8 mouse cellular contexts compared by ENCODE assay signal in genomic region chr5:112324637-112325545, GRCm38 (mm10). TPM values are rescaled to one million over a fixed set of nuclear protein-coding genes. Genes with fewer than 3 reads are reported as not detected.
DNase-seq lines count a peak whose midpoint lies in the region; TF ChIP-seq lines count a peak whose summit lies in the region.

No protein-coding gene starts in this region.

- TF ChIP-seq POLR2A in heart, adult 2 months (IDR thresholded peaks at IDR 0.05; ENCODE audit: insufficient read depth, low read depth, low read length): peak; percentile 44
- TF ChIP-seq POLR2A in small intestine, adult 2 months (IDR thresholded peaks at IDR 0.05; ENCODE audit: low read depth, low read length): no peak

- TF ChIP-seq CTCF in heart, adult 2 months (IDR thresholded peaks at IDR 0.05): no peak
- TF ChIP-seq CTCF in small intestine, adult 2 months (IDR thresholded peaks at IDR 0.05; ENCODE audit: extremely low read depth, insufficient read length, insufficient replicate concordance, low read depth, low read length): no peak

- H3K27me3 ChIP-seq in heart, adult 2 months (ENCODE audit: control insufficient read depth, insufficient read depth, low read length): no peaks in the 10 kb centered on the region
- H3K27me3 ChIP-seq in small intestine, adult 2 months (ENCODE audit: control insufficient read depth, insufficient read depth, low read length): no peaks in the 10 kb centered on the region

- no peak for TF ChIP-seq EP300 in heart, adult 2 months (IDR thresholded peaks at IDR 0.05; ENCODE audit: insufficient read depth, low read depth, low read length)

- peak overlapping the region; percentile 77 for H3K4me3 ChIP-seq in brown adipose tissue, adult 24 weeks (ENCODE audit: insufficient read depth, low read depth, low read length)
- H3K4me3 ChIP-seq in heart, adult 2 months: peak overlapping the region; percentile 19; the same call in 1 of the 2 replicates
- peak overlapping the region; percentile 51 for H3K4me3 ChIP-seq in small intestine, adult 2 months (ENCODE audit: low read depth, low read length)

- peak; percentile 86 for DNase-seq in MEL-GATA-1-ER (ENCODE audit: extremely low read depth, low read depth)
- peak; percentile 53 to 70 for DNase-seq in heart, adult 2 months
- DNase-seq in kidney, adult 9 months: peak; percentile 49
- DNase-seq in lung, postnatal 14 days: peak; percentile 52
- DNase-seq in left cerebral cortex, postnatal 36 days (ENCODE audit: low spot score in 2 of 2): no peak
- no peak for DNase-seq in gastrocnemius, adult 18-20 months (ENCODE audit: low spot score)

- H3K27ac ChIP-seq in brown adipose tissue, adult 24 weeks (replicated peaks; ENCODE audit: low read depth, low read length): peak overlapping the region; percentile 93; the same call in 1 of the 2 replicates
- H3K27ac ChIP-seq in heart, adult 2 months: peak overlapping the region; percentile 15
- H3K27ac ChIP-seq in small intestine, adult 2 months (ENCODE audit: insufficient read depth, low read depth, low read length): peak overlapping the region; percentile 77

- peaks cover 6% of the 10 kb centered on the region; the same call in 1 of the 2 replicates for H3K4me1 ChIP-seq in brown adipose tissue, adult 24 weeks (ENCODE audit: control insufficient read depth, insufficient read depth, insufficient read length, low read length)
- peaks cover 10% of the 10 kb centered on the region for H3K4me1 ChIP-seq in heart, adult 2 months (ENCODE audit: control insufficient read depth, insufficient read depth, low read length)
- H3K4me1 ChIP-seq in small intestine, adult 2 months (ENCODE audit: control insufficient read depth, insufficient read depth, insufficient read length, low read length): peaks cover 5% of the 10 kb centered on the region

- peaks cover 4% of the 10 kb centered on the region; the same call in 1 of the 2 replicates for H3K79me2 ChIP-seq in heart, adult 2 months (replicated peaks; ENCODE audit: control insufficient read depth, insufficient read depth, low read length)

- intact Hi-C loops in heart, adult 2 months (cut with DNase I): no loop called here
- intact Hi-C loops in left cerebral cortex, postnatal 36 days (cut with DNase I): loop anchor here (5.0 kb wide), 1 partner anchor 48 kb away; the partner anchor contains the start of gene Tpst2

- no peak overlapping the region for H3K9ac ChIP-seq in heart, adult 2 months (ENCODE audit: low read depth, low read length)

- 15% methylated on average over 24 of the region's 24 CpGs for WGBS in heart, adult 2 months
- WGBS in small intestine, adult 2 months: 6% methylated on average over 24 of the region's 24 CpGs

- no peaks in the 10 kb centered on the region for H3K36me3 ChIP-seq in heart, adult 2 months (ENCODE audit: control insufficient read depth, insufficient read depth, low read length)
- H3K36me3 ChIP-seq in small intestine, adult 2 months (ENCODE audit: control insufficient read depth, insufficient read depth, low read length): peaks cover 10% of the 10 kb centered on the region

RNA-seq across cellular contexts. Expression of gene Tfip11, which starts 1.3 kb away (rescaled TPM):
- 9.5 and 9.8 TPM in 2 replicates for polyA plus RNA-seq in brown adipose tissue, adult 24 weeks (2012; ENCODE audit: insufficient read depth, insufficient read length, missing spikeins)
- 10 to 100 TPM; 17.6 to 19.4 TPM for total RNA-seq in heart, adult 2 months (2021)
- 16.0 and 18.5 TPM in 2 replicates for polyA plus RNA-seq in heart, adult 2 months (2012; rRNA removed)
- polyA plus RNA-seq in small intestine, adult 2 months (2012; rRNA removed): 18.3 and 40.0 TPM in 2 replicates
- total RNA-seq in left cerebral cortex, postnatal 36 days (2021): 10 to 100 TPM; 44.4 to 46.8 TPM
- total RNA-seq in gastrocnemius, adult 18-20 months (2021): 10 to 100 TPM; 13.0 to 13.2 TPM

RNA-seq across cellular contexts. Expression of gene Srrd, which starts 17.9 kb away (rescaled TPM):
- polyA plus RNA-seq in brown adipose tissue, adult 24 weeks (2012; ENCODE audit: insufficient read depth, insufficient read length, missing spikeins): 8.3 and 14.3 TPM in 2 replicates
- total RNA-seq in heart, adult 2 months (2021): 1 to 10 TPM; 6.5 to 7.3 TPM
- polyA plus RNA-seq in heart, adult 2 months (2012; rRNA removed): 23.4 and 28.4 TPM in 2 replicates
- 20.5 and 34.1 TPM in 2 replicates for polyA plus RNA-seq in small intestine, adult 2 months (2012; rRNA removed)
- 10 to 100 TPM; 26.5 to 29.7 TPM for total RNA-seq in left cerebral cortex, postnatal 36 days (2021)
- 1 to 10 TPM; 4.3 to 5.0 TPM for total RNA-seq in gastrocnemius, adult 18-20 months (2021)

RNA-seq across cellular contexts. Expression of gene Hps4, which starts 18.0 kb away (rescaled TPM):
- 8.0 and 11.9 TPM in 2 replicates for polyA plus RNA-seq in brown adipose tissue, adult 24 weeks (2012; ENCODE audit: insufficient read depth, insufficient read length, missing spikeins)
- total RNA-seq in heart, adult 2 months (2021): 1 to 10 TPM; 8.0 to 8.5 TPM
- 15.5 and 15.9 TPM in 2 replicates for polyA plus RNA-seq in heart, adult 2 months (2012; rRNA removed)
- 22.6 and 66.3 TPM in 2 replicates for polyA plus RNA-seq in small intestine, adult 2 months (2012; rRNA removed)
- 10 to 100 TPM; 27.8 to 33.6 TPM for total RNA-seq in left cerebral cortex, postnatal 36 days (2021)
- total RNA-seq in gastrocnemius, adult 18-20 months (2021): 1 to 10 TPM; 6.9 to 7.1 TPM

RNA-seq across cellular contexts. Expression of gene Gm6583, which starts 30.9 kb away (rescaled TPM):
- not detected in 2 replicates for polyA plus RNA-seq in brown adipose tissue, adult 24 weeks (2012; ENCODE audit: insufficient read depth, insufficient read length, missing spikeins)
- under 1 TPM in 1 of 2 experiments, not detected in 1; 0.10 TPM for total RNA-seq in heart, adult 2 months (2021)
- 0.04 TPM in 1 of 2 replicates, not detected in the other for polyA plus RNA-seq in heart, adult 2 months (2012; rRNA removed)
- not detected in 2 replicates for polyA plus RNA-seq in small intestine, adult 2 months (2012; rRNA removed)
- total RNA-seq in left cerebral cortex, postnatal 36 days (2021): not detected
- total RNA-seq in gastrocnemius, adult 18-20 months (2021): not detected

RNA-seq across cellular contexts. Expression of gene Tpst2, which starts 48.4 kb away (rescaled TPM):
- 23.8 and 30.1 TPM in 2 replicates for polyA plus RNA-seq in brown adipose tissue, adult 24 weeks (2012; ENCODE audit: insufficient read depth, insufficient read length, missing spikeins)
- total RNA-seq in heart, adult 2 months (2021): 10 to 100 TPM; 38.3 to 43.6 TPM
- polyA plus RNA-seq in heart, adult 2 months (2012; rRNA removed): 36.9 and 37.7 TPM in 2 replicates
- 29.8 and 35.4 TPM in 2 replicates for polyA plus RNA-seq in small intestine, adult 2 months (2012; rRNA removed)
- total RNA-seq in left cerebral cortex, postnatal 36 days (2021): 10 to 100 TPM; 32.1 to 46.3 TPM
- 10 to 100 TPM; 16.0 to 22.4 TPM for total RNA-seq in gastrocnemius, adult 18-20 months (2021)

Comparison
In these comparisons a context has a peak if more than half of its experiments do, and no peak if none do; other contexts are left out.
1. DNase-seq: peak in MEL-GATA-1-ER (single experiment), heart, adult 2 months (2 of 2), kidney, adult 9 months (single experiment) and lung, postnatal 14 days (single experiment); none in left cerebral cortex, postnatal 36 days (0 of 2) and gastrocnemius, adult 18-20 months (single experiment).
2. H3K27ac ChIP-seq: peak in every context shown above with its lines; median percentile 93 in brown adipose tissue, adult 24 weeks; 77 in small intestine, adult 2 months; 15 in heart, adult 2 months.
3. H3K4me3 ChIP-seq: peak in every context shown above with its lines; median percentile 77 in brown adipose tissue, adult 24 weeks; 51 in small intestine, adult 2 months; 19 in heart, adult 2 months.